Mouse (Mus musculus): ENCODE measurements at regions not wholly inside any gene's neighbourhood (a gene's known extent, or its start where the extent isn't known, plus 50 kb on each side); places are given as distances from the start of the nearest gene placed in this dataset.

GRCm38 (mm10) chr14:120632771-120633170, 154.5 kb downstream of the Rap2a start:
- TF ChIP-seq POLR2A (IDR thresholded peaks at IDR 0.05; ENCODE audit: low read depth, low read length) (no peak), CTCF (conservative IDR thresholded peaks at IDR 0.05; ENCODE audit: insufficient read depth, insufficient read length, low read depth, low read length) (no peak)

Measured in kidney, adult 2 months (tissue).